Mouse (Mus musculus): ENCODE measurements around the gene Pdxp.

DNA sequence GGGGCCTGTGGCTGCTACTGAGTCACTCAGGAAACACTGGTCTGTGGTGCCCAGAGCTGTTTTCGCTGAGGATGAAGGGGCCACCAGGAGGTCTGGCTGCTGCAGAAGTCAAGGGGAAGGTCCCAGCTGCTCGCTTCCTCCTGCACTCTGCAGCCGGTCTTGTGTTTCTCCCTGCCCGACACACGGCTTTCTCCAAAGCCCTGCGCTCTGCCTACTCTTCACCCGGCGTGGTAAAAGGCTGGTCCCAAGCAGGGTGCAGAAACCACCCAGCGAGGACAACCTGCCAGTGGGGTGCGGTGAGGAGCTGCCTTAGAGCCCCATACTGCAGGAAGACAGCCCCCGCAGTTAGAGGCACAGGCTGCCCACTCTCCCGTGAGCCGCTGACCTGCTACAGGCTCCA is 19.0 kb upstream of the Pdxp start:
- TF ChIP-seq CTCF (IDR thresholded peaks at IDR 0.05; ENCODE audit: borderline replicate concordance, extremely low read depth, insufficient read depth, insufficient read length) (no peak), POLR2A (IDR thresholded peaks at IDR 0.05; ENCODE audit: borderline replicate concordance, extremely low read depth, insufficient read depth, insufficient read length, poor library complexity, severe bottlenecking) (no peak)
